Mouse (Mus musculus) CH12.LX (cell line): ENCODE measurements around the gene Lrig1. TPM values are rescaled to one million over a fixed set of nuclear protein-coding genes. Genes with fewer than 3 reads are reported as not detected.

Experiments used
- polyA plus RNA-seq: library from polyadenylated mRNA; unstranded; fragments of >175 nt; gene quantifications from 2 replicates; pipeline ENCODE4 v1.2.1, GENCODE M21; 2012; ENCODE audit warnings: low read depth; ENCODE audit not compliant: insufficient read length
- total RNA-seq, 2 experiments: library from RNA; depleted of rRNA; stranded (reverse); fragments of 300-350 nt in 1 of 2; fragments of >200 nt in 1 of 2; gene quantifications; 2 replicates each; pipeline ENCODE4 v1.2.3; 2012 to 2014

The Lrig1 gene
- total and polyA plus RNA-seq, 3 experiments: 0.43 TPM; not detected in 2

Other genes with a start within 250 kb of the Lrig1 start
- gene Slc25a26, start 199.8 kb downstream of the Lrig1 start, total RNA-seq (2012; rRNA removed): 5.5 and 6.7 TPM in 2 replicates
- gene Slc25a26, start 199.8 kb downstream of the Lrig1 start, total RNA-seq (2014; rRNA removed): 5.9 and 6.1 TPM in 2 replicates
- 9.9 and 10.4 TPM in 2 replicates for gene Slc25a26, start 199.8 kb downstream of the Lrig1 start, polyA plus RNA-seq